Mouse (Mus musculus) layer of hippocampus, postnatal 14 days (tissue): ENCODE results near the gene Gm614. TPM values are rescaled to one million over a fixed set of nuclear protein-coding genes. Genes with fewer than 3 reads are reported as not detected.

Experiments used
- DNase-seq, 2 experiments: peaks; one replicate each; pipeline ENCODE4 v3.0.0; 2021 to 2022; ENCODE audit warnings: low spot score in 2 of 2, mixed read lengths in 1 of 2
- total RNA-seq, 2 experiments: library from RNA; stranded (reverse); gene quantifications; 2 replicates each; pipeline ENCODE4 v1.2.3; 2021

The Gm614 gene
- total RNA-seq, 2 experiments from 2014 or later: not detected

DNA sequence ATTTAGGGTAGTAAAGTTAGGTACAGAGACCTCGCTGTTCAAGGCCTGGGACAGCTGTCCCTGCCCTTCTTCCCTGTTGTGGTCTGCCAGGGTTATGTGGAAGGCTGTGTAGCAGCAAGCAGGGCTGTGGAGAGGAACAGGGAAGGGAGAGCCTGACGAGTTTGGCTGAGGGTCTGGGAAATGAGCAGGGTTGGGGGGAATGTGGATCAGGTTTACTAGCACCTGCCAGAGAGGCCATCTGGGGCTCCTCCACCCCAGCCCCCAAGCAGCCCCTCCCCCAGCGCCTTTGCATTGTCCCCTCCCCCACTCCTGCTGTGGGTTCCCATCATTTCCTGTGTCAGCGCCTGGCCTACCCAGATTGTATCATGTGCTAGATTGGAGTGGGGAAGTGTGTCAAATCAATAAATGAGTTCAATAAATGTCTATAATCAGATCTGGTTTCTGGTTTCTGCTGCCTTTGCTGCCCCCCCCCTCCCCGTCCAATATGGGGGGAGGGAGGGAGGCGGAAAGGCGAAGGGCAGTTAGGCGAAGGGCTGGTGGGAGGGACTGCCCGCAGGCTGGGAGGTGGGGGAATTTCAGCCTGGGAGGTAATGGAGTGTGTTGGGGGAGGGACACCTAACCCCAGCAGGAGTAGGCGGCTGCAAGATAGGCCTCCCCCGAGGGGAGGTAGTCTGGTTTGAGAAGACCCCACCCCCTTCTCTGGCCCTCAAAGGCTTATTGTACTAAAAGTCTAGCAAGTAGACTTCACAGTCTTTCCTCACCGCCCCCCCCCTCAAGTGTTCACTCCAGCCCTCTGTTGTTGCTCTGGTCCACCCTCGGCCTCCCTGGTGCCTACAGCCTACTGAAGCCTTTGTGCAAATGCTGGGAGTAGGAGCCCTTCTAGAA, 3.1 kb downstream of the Gm614 start:
- no peak for DNase-seq

DNA sequence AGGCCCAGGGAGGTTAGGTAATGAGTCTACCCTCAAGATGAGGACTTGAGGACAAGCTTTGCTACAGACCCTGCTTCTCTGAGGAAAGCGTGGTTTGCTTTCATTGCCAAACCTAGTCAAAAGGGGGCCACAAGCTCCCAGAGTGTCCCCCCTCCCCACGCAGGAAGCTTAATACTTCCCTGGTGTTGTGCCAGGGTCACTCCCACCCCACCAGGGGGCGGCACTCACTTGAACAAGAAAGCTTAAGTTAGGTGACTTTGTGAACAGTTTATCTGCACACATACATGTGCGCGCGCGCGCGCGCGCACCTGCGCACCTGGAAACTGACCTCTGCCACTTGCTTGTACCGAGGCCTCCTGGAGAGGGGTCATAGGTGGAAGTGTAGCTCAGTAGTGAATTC, 7.2 kb downstream of the Gm614 start:
- no peak for DNase-seq

DNA sequence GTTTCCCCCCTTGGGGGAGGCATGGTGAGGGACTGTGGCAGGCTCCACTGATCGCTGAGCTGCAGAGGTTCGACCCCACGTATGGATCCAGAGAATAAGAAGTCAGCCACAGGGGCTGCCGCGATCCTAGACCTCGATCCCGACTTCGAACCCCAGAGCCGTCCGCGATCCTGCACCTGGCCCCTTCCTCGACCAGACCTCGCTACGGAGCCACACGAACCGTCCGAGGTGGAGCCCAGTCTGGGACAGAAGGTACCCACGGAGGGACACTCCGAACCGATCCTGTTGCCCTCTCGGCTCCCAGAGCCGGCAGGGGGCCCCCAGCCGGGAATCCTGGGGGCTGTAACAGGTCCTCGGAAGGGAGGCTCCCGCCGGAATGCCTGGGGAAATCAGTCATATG, 9.1 kb downstream of the Gm614 start:
- no peak for DNase-seq

DNA sequence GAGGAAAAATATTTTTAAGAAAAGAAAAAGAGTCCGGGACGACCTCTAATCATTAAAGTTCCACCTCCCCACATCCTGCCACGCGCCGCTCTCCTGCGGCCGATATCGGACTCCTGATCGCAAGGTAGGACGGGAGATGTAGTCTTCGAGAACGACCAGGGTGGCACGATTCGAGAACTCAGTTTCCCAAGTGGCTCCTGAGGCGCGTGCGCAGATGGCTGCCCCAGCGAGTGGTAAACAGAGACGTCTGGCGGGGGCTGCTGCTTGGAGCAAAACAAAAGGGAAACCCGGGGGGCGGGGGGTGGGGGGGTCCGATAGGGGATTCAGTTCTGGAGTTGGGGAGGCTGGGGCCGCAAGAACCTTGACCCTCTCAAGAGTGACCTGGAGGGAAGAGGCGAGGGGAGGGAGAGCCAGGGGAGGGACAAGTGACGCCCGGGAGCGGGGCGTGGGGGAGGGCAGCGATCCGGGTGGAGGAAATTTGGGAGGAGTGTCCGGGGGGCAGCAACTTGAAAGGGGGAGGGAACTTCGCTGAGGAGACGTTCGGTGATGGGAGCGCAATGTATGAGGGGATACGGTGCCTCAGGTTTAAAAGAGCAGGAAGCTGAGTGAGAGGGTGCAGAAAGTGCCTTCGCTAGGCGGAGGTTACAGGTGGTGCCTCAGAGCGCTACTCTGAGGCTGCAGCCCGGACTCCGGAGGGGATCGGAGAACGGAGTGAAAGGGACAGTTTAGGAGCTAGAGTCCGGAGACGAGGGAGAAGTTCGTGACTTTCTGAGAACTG, 9.7 kb downstream of the Gm614 start, which contains the start of gene Foxo4:
Gene Foxo4, plus strand, starts transcription at position 577 of the 778 bp plus-strand sequence.
- DNase-seq: peak; percentile 71 to 90

DNA sequence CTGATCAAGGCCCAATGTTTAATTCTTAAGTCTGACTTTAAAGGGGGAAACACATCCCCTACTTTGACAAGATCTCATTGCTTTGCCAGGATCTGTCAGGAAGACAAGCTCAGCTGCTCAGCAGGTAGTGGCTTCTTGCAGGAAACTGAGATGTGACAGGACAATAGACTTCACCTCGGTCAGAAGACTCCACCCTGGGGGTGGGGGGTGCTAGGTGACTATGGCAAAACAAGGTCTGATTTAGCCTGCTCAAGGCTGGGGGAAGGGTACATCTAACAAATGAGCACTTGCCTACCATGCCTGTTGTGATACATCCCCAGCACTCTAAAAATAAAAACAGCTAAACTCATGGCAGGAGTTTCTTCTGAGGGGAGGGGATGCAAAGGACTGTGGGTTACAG, 18.8 kb downstream of the Gm614 start:
- no peak for DNase-seq

DNA sequence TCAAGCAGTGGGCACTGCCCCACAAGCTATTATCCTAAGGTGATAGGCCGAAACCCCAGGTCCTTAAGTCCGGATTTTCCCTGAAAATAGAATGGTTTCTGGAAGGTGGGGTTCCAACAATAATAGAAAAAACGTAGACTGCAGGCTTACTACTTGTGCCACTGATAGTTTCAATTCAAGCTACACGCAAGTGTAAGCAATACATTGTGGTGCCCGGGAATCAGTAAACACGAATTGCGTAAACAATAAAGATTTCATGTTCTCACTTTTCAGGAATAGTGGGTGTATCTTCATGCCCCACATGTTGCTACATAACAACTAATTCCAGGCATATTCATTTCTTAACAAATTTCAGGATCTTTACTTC, 41.0 kb downstream of the Gm614 start:
- DNase-seq: no peak

DNA sequence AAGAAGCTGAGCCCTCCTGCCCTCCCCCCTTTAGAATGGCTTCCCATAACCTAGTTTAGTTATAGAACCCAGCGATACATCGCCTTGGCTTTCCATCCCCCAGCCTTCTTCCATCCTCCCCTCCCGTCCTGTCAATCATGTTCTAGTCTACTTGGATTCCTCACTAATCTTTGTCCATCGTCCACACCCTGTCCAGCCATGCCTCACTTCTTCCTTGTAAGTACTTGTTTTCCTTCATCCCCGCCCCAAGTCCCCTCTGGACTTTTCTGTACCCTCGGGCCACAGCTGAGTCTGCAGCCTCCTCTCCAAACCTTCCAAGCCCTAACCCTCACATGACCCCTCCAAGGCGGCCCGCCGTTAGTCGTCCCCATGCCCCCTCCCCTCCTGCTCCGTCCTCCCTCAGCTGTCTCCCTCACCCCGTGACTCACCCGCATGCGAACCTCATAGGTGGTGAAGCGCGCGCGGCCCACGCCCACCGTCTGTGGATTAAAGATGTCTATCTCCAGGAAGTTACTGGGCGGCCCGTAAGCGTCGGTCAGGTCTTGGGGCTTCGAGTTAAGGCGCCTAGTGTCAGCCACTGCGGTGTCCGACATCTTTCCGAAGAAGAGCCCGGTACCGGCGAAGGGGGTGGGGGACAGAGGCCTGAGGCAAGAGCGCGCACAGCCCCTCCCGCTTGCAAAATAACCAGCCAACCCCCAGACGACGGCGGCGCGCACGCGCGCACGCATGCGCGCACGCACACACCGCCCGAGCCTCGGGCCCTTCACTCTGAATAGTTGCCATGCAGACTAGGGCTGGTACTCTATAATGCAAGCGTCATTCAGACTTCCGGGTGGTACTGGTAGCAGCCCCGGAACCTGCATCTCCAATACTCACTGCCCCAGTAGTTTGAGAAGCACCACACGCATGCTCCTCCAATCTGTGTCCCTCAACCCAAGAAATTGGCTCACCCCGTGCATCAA, 41.7 kb downstream of the Gm614 start, which contains the start of gene Snx12:
Gene Snx12, minus strand, starts transcription at position 730 of the 962 bp plus-strand sequence.
- peak; percentile 86 to 94 for DNase-seq

Other genes with a start within 250 kb of the Gm614 start
- not detected for gene Tex11, start 204.3 kb downstream of the Gm614 start, total RNA-seq
- 1 to 10 TPM; 7.7 to 7.8 TPM for gene Slc7a3, start 178.0 kb downstream of the Gm614 start, total RNA-seq
- gene Snx12, start 41.4 kb downstream of the Gm614 start, total RNA-seq: 10 to 100 TPM; 76.8 to 82.5 TPM
- gene Foxo4, start 9.5 kb downstream of the Gm614 start, total RNA-seq: 10 to 100 TPM; 16.7 to 17.2 TPM
- 1 to 10 TPM; 1.8 to 2.7 TPM for gene Il2rg, start 4.3 kb upstream of the Gm614 start, total RNA-seq
- not detected for gene Gm20489, start 5.0 kb upstream of the Gm614 start, total RNA-seq
- gene Med12, start 10.0 kb upstream of the Gm614 start, total RNA-seq: 10 to 100 TPM; 31.0 to 32.8 TPM
- gene Nlgn3, start 35.2 kb upstream of the Gm614 start, total RNA-seq: 100 to 1,000 TPM; 212 to 221 TPM
- 1 to 10 TPM; 4.6 to 5.5 TPM for gene Gjb1, start 112.4 kb upstream of the Gm614 start, total RNA-seq
- 100 to 1,000 TPM; 131 to 135 TPM for gene Zmym3, start 156.9 kb upstream of the Gm614 start, total RNA-seq
- gene Nono, start 165.3 kb upstream of the Gm614 start, total RNA-seq: 100 to 1,000 TPM; 142 to 155 TPM
- 1 to 10 TPM in 1 of 2 experiments, under 1 TPM in 1; 0.74 to 1.5 TPM for gene Itgb1bp2, start 185.1 kb upstream of the Gm614 start, total RNA-seq